Mouse (Mus musculus): ENCODE results near the gene Hipk4. TPM values are rescaled to one million over a fixed set of nuclear protein-coding genes. Genes with fewer than 3 reads are reported as not detected.

The Hipk4 gene
- 0.35 and 0.54 TPM in 2 replicates for polyA plus RNA-seq (2015; fragmentation: Nextera tagmentation; extraction: Ambion mirVana)

GRCm38 (mm10) chr7:27522967-27523366 lies at the start of gene Hipk4:
Gene Hipk4 (plus strand): TSS chr7:27523267.
- H3K27me3 ChIP-seq (replicated peaks): no peaks in the 10 kb centered on the region
- no peak for ATAC-seq
- no peak within 1 kb of the TSS for H3K9ac ChIP-seq
- H3K9me3 ChIP-seq: no peaks in the 10 kb centered on the region
- no peaks in the 10 kb centered on the region for H3K36me3 ChIP-seq
- H3K4me3 ChIP-seq (replicated peaks): no peak within 1 kb of the TSS
- 61% methylated on average over 5 of the region's 5 CpGs for WGBS
- H3K4me1 ChIP-seq (replicated peaks): no peaks in the 10 kb centered on the region
- H3K27ac ChIP-seq: no peak within 1 kb of the TSS
- H3K4me2 ChIP-seq (replicated peaks): no peak within 1 kb of the TSS

- H3K36me3 ChIP-seq: peaks cover 7% of the 10 kb centered on the region
- peak overlapping the region; percentile 92 for H3K27ac ChIP-seq
- no peaks in the 10 kb centered on the region for H3K9me3 ChIP-seq
- H3K4me2 ChIP-seq (replicated peaks): peak overlapping the region; percentile 58
- WGBS: under 1% methylated on average over 34 of the region's 34 CpGs
- ATAC-seq: no peak
- peak overlapping the region; percentile 74 for H3K9ac ChIP-seq
- peak overlapping the region; percentile 77 for H3K4me3 ChIP-seq (replicated peaks)
- peaks cover 19% of the 10 kb centered on the region for H3K4me1 ChIP-seq (replicated peaks)
- no peaks in the 10 kb centered on the region for H3K27me3 ChIP-seq (replicated peaks)
These were observed 49.1 kb upstream of the Hipk4 start for GRCm38 (mm10) chr7:27473835-27474489.

GRCm38 (mm10) chr7:27474490-27474954 lies 48.5 kb upstream of the Hipk4 start:
- Histone ChIP-seq H3K36me3 (peaks cover 7% of the 10 kb centered on the region), H3K4me1 (replicated peaks) (peaks cover 25% of the 10 kb centered on the region), H3K4me3 (replicated peaks) (peak overlapping the region; percentile 77), H3K27me3 (replicated peaks) (no peaks in the 10 kb centered on the region), H3K9ac (peak overlapping the region; percentile 74), H3K4me2 (replicated peaks) (peak overlapping the region; percentile 58), H3K27ac (peak overlapping the region; percentile 92), H3K9me3 (no peaks in the 10 kb centered on the region)
- WGBS: 1% methylated on average over 23 of the region's 23 CpGs
- ATAC-seq: peak; percentile 92

- no peak overlapping the region for H3K9ac ChIP-seq
- 86% methylated on average over 2 of the region's 2 CpGs for WGBS
- H3K36me3 ChIP-seq: peaks cover 7% of the 10 kb centered on the region
- H3K27ac ChIP-seq: peak overlapping the region; percentile 67
- no peaks in the 10 kb centered on the region for H3K9me3 ChIP-seq
- ATAC-seq: no peak
- peak overlapping the region; percentile 58 for H3K4me2 ChIP-seq (replicated peaks)
- no peaks in the 10 kb centered on the region for H3K27me3 ChIP-seq (replicated peaks)
- H3K4me1 ChIP-seq (replicated peaks): peaks cover 25% of the 10 kb centered on the region
- 0 out of 2 replicates have a peak overlapping the region, but pooled peaks have one; percentile 0 for H3K4me3 ChIP-seq (replicated peaks)
These were observed 47.5 kb upstream of the Hipk4 start for GRCm38 (mm10) chr7:27475596-27475995.

GRCm38 (mm10) chr7:27476098-27476635 lies 46.9 kb upstream of the Hipk4 start:
- H3K27me3 ChIP-seq (replicated peaks): no peaks in the 10 kb centered on the region
- peak overlapping the region; percentile 67 for H3K27ac ChIP-seq
- ATAC-seq: no peak
- no peaks in the 10 kb centered on the region for H3K9me3 ChIP-seq
- WGBS: 87% methylated on average over 14 of the region's 14 CpGs
- H3K4me1 ChIP-seq (replicated peaks): peaks cover 28% of the 10 kb centered on the region
- H3K4me2 ChIP-seq (replicated peaks): peak overlapping the region; percentile 27
- peaks cover 7% of the 10 kb centered on the region for H3K36me3 ChIP-seq
- H3K4me3 ChIP-seq (replicated peaks): no peak overlapping the region
- no peak overlapping the region for H3K9ac ChIP-seq

- Histone ChIP-seq H3K4me3 (replicated peaks) (no peak overlapping the region), H3K4me1 (replicated peaks) (peaks cover 28% of the 10 kb centered on the region), H3K9me3 (no peaks in the 10 kb centered on the region), H3K36me3 (peaks cover 7% of the 10 kb centered on the region), H3K27me3 (replicated peaks) (no peaks in the 10 kb centered on the region), H3K9ac (0 out of 2 replicates have a peak overlapping the region, but pooled peaks have one; percentile 17), H3K27ac (0 out of 2 replicates have a peak overlapping the region, but pooled peaks have one; percentile 95), H3K4me2 (replicated peaks) (no peak overlapping the region)
- no peak for ATAC-seq
- 70% methylated on average over 7 of the region's 7 CpGs for WGBS
These were observed 44.5 kb upstream of the Hipk4 start for GRCm38 (mm10) chr7:27478561-27478960.

GRCm38 (mm10) chr7:27479750-27480149 lies 43.3 kb upstream of the Hipk4 start:
- Histone ChIP-seq H3K9me3 (no peaks in the 10 kb centered on the region), H3K9ac (0 out of 2 replicates have a peak overlapping the region, but pooled peaks have one; percentile 12), H3K4me2 (replicated peaks) (peak overlapping the region; percentile 60), H3K27ac (peak overlapping the region; percentile 95), H3K4me3 (replicated peaks) (0 out of 2 replicates have a peak overlapping the region, but pooled peaks have one; percentile 6), H3K27me3 (replicated peaks) (no peaks in the 10 kb centered on the region), H3K4me1 (replicated peaks) (peaks cover 28% of the 10 kb centered on the region), H3K36me3 (peaks cover 7% of the 10 kb centered on the region)
- 42% methylated on average over 1 of the region's 1 CpGs for WGBS
- no peak for ATAC-seq

- H3K27me3 ChIP-seq (replicated peaks): no peaks in the 10 kb centered on the region
- WGBS: 64% methylated on average over 3 of the region's 3 CpGs
- peak overlapping the region; percentile 49 for H3K9ac ChIP-seq
- H3K4me2 ChIP-seq (replicated peaks): peak overlapping the region; percentile 60
- peaks cover 23% of the 10 kb centered on the region for H3K4me1 ChIP-seq (replicated peaks)
- H3K4me3 ChIP-seq (replicated peaks): peak overlapping the region; percentile 36
- peaks cover 7% of the 10 kb centered on the region for H3K36me3 ChIP-seq
- H3K9me3 ChIP-seq: no peaks in the 10 kb centered on the region
- no peak for ATAC-seq
- peak overlapping the region; percentile 95 for H3K27ac ChIP-seq
These were observed 42.6 kb upstream of the Hipk4 start for GRCm38 (mm10) chr7:27480506-27480905.

GRCm38 (mm10) chr7:27480927-27481626 lies 42.0 kb upstream of the Hipk4 start:
- 7% methylated on average over 11 of the region's 11 CpGs for WGBS
- Histone ChIP-seq H3K36me3 (peaks cover 5% of the 10 kb centered on the region), H3K4me2 (replicated peaks) (peak overlapping the region; percentile 60), H3K27ac (peak overlapping the region; percentile 95), H3K9ac (peak overlapping the region; percentile 49), H3K9me3 (no peaks in the 10 kb centered on the region), H3K27me3 (replicated peaks) (no peaks in the 10 kb centered on the region), H3K4me3 (replicated peaks) (peak overlapping the region; percentile 36), H3K4me1 (replicated peaks) (peaks cover 23% of the 10 kb centered on the region)
- peak; percentile 6; the same call in 1 of the 2 replicates for ATAC-seq

GRCm38 (mm10) chr7:27481627-27481969 lies 41.5 kb upstream of the Hipk4 start:
- Histone ChIP-seq H3K4me1 (replicated peaks) (peaks cover 23% of the 10 kb centered on the region), H3K36me3 (no peaks in the 10 kb centered on the region), H3K9ac (peak overlapping the region; percentile 49), H3K4me2 (replicated peaks) (peak overlapping the region; percentile 60), H3K27ac (peak overlapping the region; percentile 95), H3K27me3 (replicated peaks) (no peaks in the 10 kb centered on the region), H3K4me3 (replicated peaks) (peak overlapping the region; percentile 36), H3K9me3 (no peaks in the 10 kb centered on the region)
- ATAC-seq: peak; percentile 97
- 0% methylated on average over 7 of the region's 12 CpGs for WGBS

- Histone ChIP-seq H3K4me1 (replicated peaks) (peaks cover 21% of the 10 kb centered on the region), H3K9ac (no peak overlapping the region), H3K36me3 (no peaks in the 10 kb centered on the region), H3K27me3 (replicated peaks) (no peaks in the 10 kb centered on the region), H3K4me3 (replicated peaks) (no peak overlapping the region), H3K9me3 (no peaks in the 10 kb centered on the region), H3K27ac (no peak overlapping the region), H3K4me2 (replicated peaks) (no peak overlapping the region)
- 92% methylated on average over 4 of the region's 4 CpGs for WGBS
- ATAC-seq: no peak
These were observed 39.2 kb upstream of the Hipk4 start for GRCm38 (mm10) chr7:27483860-27484259.

- peak overlapping the region; percentile 78 for H3K4me3 ChIP-seq (replicated peaks)
- H3K36me3 ChIP-seq: peaks cover 6% of the 10 kb centered on the region; the same call in 1 of the 2 replicates
- H3K27me3 ChIP-seq (replicated peaks): no peaks in the 10 kb centered on the region
- peak overlapping the region; percentile 71 for H3K4me2 ChIP-seq (replicated peaks)
- WGBS: 2% methylated on average over 13 of the region's 13 CpGs
- H3K27ac ChIP-seq: peak overlapping the region; percentile 81
- ATAC-seq: no peak
- H3K9ac ChIP-seq: peak overlapping the region; percentile 21
- no peaks in the 10 kb centered on the region for H3K9me3 ChIP-seq
- peaks cover 28% of the 10 kb centered on the region for H3K4me1 ChIP-seq (replicated peaks)
These were observed 36.8 kb upstream of the Hipk4 start for GRCm38 (mm10) chr7:27486102-27486769.

Measured in intestine, embryonic 15.5 days (tissue).